Comparison of ENCODE assay signal across 8 mouse cellular contexts in genomic region chr11:121362212-121362611, GRCm38 (mm10). TPM values are rescaled to one million over a fixed set of nuclear protein-coding genes. Genes with fewer than 3 reads are reported as not detected.
DNase-seq lines count a peak whose midpoint lies in the region; ATAC-seq and TF ChIP-seq lines count a peak whose summit lies in the region.
"Had no signal": no experiment of that assay in that cellular context is flagged by ENCODE, and none has a peak within 500 bp of the region (broad histone marks: within the 10 kb centered on the region; RNA-seq: fewer than 3 reads in every experiment).

No protein-coding gene starts in this region.

- no peaks in the 10 kb centered on the region for H3K4me1 ChIP-seq in bone marrow macrophage, adult 2 months (ENCODE audit: control insufficient read depth, insufficient read depth, low read length)
- H3K4me1 ChIP-seq in liver, adult 2 months (ENCODE audit: control insufficient read depth, insufficient read depth, low read length), result no peaks in the 10 kb centered on the region
- H3K4me1 ChIP-seq in forebrain, embryonic 14.5 days (ENCODE audit: control insufficient read depth, insufficient read depth, low read length), result no peaks in the 10 kb centered on the region
- H3K4me1 ChIP-seq: embryonic facial prominence, embryonic 12.5 days had no signal

- no peak for TF ChIP-seq POLR2A in bone marrow macrophage, adult 2 months (IDR thresholded peaks at IDR 0.05; ENCODE audit: borderline replicate concordance, low read depth, low read length)
- no peak for TF ChIP-seq POLR2A in liver, adult 2 months (IDR thresholded peaks at IDR 0.05; ENCODE audit: extremely low read depth, insufficient read depth, low read length)

- H3K4me2 ChIP-seq in forebrain, embryonic 14.5 days (ENCODE audit: low read length), result no peak overlapping the region
- H3K4me2 ChIP-seq: embryonic facial prominence, embryonic 12.5 days had no signal

- WGBS in liver, adult 2 months, result 18% methylated on average over 5 of the region's 5 CpGs
- WGBS in forebrain, embryonic 14.5 days, result 37% methylated on average over 5 of the region's 5 CpGs

- peak; percentile 55; the same call in 1 of the 2 replicates for TF ChIP-seq CTCF in bone marrow macrophage, adult 2 months (IDR thresholded peaks at IDR 0.05; ENCODE audit: low read depth, low read length)
- TF ChIP-seq CTCF in liver, adult 2 months (IDR thresholded peaks at IDR 0.05; ENCODE audit: low read depth, low read length), result peak; percentile 96

- no peak overlapping the region for H3K4me3 ChIP-seq in bone marrow macrophage, adult 2 months (ENCODE audit: insufficient read depth, low read length)
- H3K4me3 ChIP-seq in liver, adult 2 months (ENCODE audit: insufficient read depth, low read depth, low read length), result no peak overlapping the region
- H3K4me3 ChIP-seq in forebrain, embryonic 14.5 days (ENCODE audit: low read depth, low read length), result no peak overlapping the region
- H3K4me3 ChIP-seq: embryonic facial prominence, embryonic 12.5 days had no signal

- ATAC-seq in forebrain, embryonic 14.5 days, result no peak

- DNase-seq in layer of hippocampus, adult 9-11 months, result peak; percentile 25
- no peak for DNase-seq in layer of hippocampus, adult 18-20 months (ENCODE audit: low spot score in 2 of 2)
- DNase-seq in T-cell, adult 2 months (ENCODE audit: low spot score), result peak; percentile 32
- peak; percentile 61 for DNase-seq in liver, adult 2 months (ENCODE audit: extremely low read depth, low read depth, low spot score)
- DNase-seq in spleen, postnatal 10 days (ENCODE audit: low spot score in 2 of 2), result peak; percentile 29 to 72
- no peak for DNase-seq in forebrain, embryonic 14.5 days (ENCODE audit: low spot score)

- H3K36me3 ChIP-seq in liver, adult 2 months (ENCODE audit: control insufficient read depth, insufficient read depth, low read length), result no peaks in the 10 kb centered on the region
- no peaks in the 10 kb centered on the region for H3K36me3 ChIP-seq in forebrain, embryonic 14.5 days (ENCODE audit: control insufficient read depth, insufficient read depth, low read length)
- H3K36me3 ChIP-seq: embryonic facial prominence, embryonic 12.5 days had no signal

- no peak overlapping the region for H3K27ac ChIP-seq in bone marrow macrophage, adult 2 months (ENCODE audit: insufficient read depth, low read depth, low read length)
- no peak overlapping the region for H3K27ac ChIP-seq in liver, adult 2 months (replicated peaks; ENCODE audit: insufficient read depth, low read depth, low read length)
- no peak overlapping the region for H3K27ac ChIP-seq in forebrain, embryonic 14.5 days (ENCODE audit: low read depth, low read length)
- H3K27ac ChIP-seq: embryonic facial prominence, embryonic 12.5 days had no signal

- no peak overlapping the region for H3K9ac ChIP-seq in liver, adult 2 months (ENCODE audit: low read depth, low read length)
- H3K9ac ChIP-seq in forebrain, embryonic 14.5 days (ENCODE audit: low read length), result no peak overlapping the region
- H3K9ac ChIP-seq: embryonic facial prominence, embryonic 12.5 days had no signal

- H3K27me3 ChIP-seq in liver, adult 2 months (ENCODE audit: control insufficient read depth, insufficient read depth, low read length), result no peaks in the 10 kb centered on the region
- no peaks in the 10 kb centered on the region for H3K27me3 ChIP-seq in forebrain, embryonic 14.5 days (replicated peaks; ENCODE audit: control insufficient read depth, insufficient read depth, low read length)
- H3K27me3 ChIP-seq: embryonic facial prominence, embryonic 12.5 days had no signal

- H3K79me2 ChIP-seq in liver, adult 2 months (ENCODE audit: control insufficient read depth, insufficient read depth, low read length), result no peaks in the 10 kb centered on the region

- H3K9me3 ChIP-seq in forebrain, embryonic 14.5 days (replicated peaks; ENCODE audit: control insufficient read depth, low read length), result no peaks in the 10 kb centered on the region
- H3K9me3 ChIP-seq: embryonic facial prominence, embryonic 12.5 days had no signal

RNA-seq across cellular contexts. Expression of gene Wdr45b, which starts 8.0 kb away (rescaled TPM):
- 10 to 100 TPM; 69.1 to 75.7 TPM for total RNA-seq in layer of hippocampus, adult 18-20 months (2021)
- 50.5 and 52.2 TPM in 2 replicates for polyA plus RNA-seq in bone marrow macrophage, adult 2 months (2012; ENCODE audit: insufficient read depth, insufficient read length, missing spikeins)
- total RNA-seq in liver, adult 2 months (2014; rRNA removed), result 27.6 and 30.0 TPM in 2 replicates
- 34.8 and 45.1 TPM in 2 replicates for polyA plus RNA-seq in liver, adult 2 months (2012; rRNA removed)
- 114 and 119 TPM in 2 replicates for polyA plus RNA-seq in forebrain, embryonic 14.5 days (2014; fragmentation: Nextera tagmentation; extraction: Ambion mirVana)

RNA-seq across cellular contexts. Expression of gene Rab40b, which starts 25.8 kb away (rescaled TPM):
- 10 to 100 TPM; 65.6 to 69.3 TPM for total RNA-seq in layer of hippocampus, adult 18-20 months (2021)
- polyA plus RNA-seq in bone marrow macrophage, adult 2 months (2012; ENCODE audit: insufficient read depth, insufficient read length, missing spikeins), result not detected in 2 replicates
- 0.67 and 0.74 TPM in 2 replicates for total RNA-seq in liver, adult 2 months (2014; rRNA removed)
- 0.57 and 0.87 TPM in 2 replicates for polyA plus RNA-seq in liver, adult 2 months (2012; rRNA removed)
- polyA plus RNA-seq in forebrain, embryonic 14.5 days (2014; fragmentation: Nextera tagmentation; extraction: Ambion mirVana), result 7.2 and 9.0 TPM in 2 replicates

RNA-seq across cellular contexts. Expression of gene Fn3krp, which starts 59.0 kb away (rescaled TPM):
- total RNA-seq in layer of hippocampus, adult 18-20 months (2021), result 10 to 100 TPM; 51.2 to 55.0 TPM
- 9.2 and 10.4 TPM in 2 replicates for polyA plus RNA-seq in bone marrow macrophage, adult 2 months (2012; ENCODE audit: insufficient read depth, insufficient read length, missing spikeins)
- 10.4 and 12.7 TPM in 2 replicates for total RNA-seq in liver, adult 2 months (2014; rRNA removed)
- 5.5 and 7.6 TPM in 2 replicates for polyA plus RNA-seq in liver, adult 2 months (2012; rRNA removed)
- polyA plus RNA-seq in forebrain, embryonic 14.5 days (2014; fragmentation: Nextera tagmentation; extraction: Ambion mirVana), result 7.2 and 7.5 TPM in 2 replicates

Comparison
In these comparisons a context has a peak if more than half of its experiments do, and no peak if none do; other contexts are left out.
1. DNase-seq: peak in layer of hippocampus, adult 9-11 months (single experiment), T-cell, adult 2 months (single experiment), liver, adult 2 months (single experiment) and spleen, postnatal 10 days (2 of 2); none in layer of hippocampus, adult 18-20 months (0 of 2) and forebrain, embryonic 14.5 days (single experiment).